Mouse (Mus musculus) embryonic facial prominence, embryonic 12.5 days (tissue): ENCODE data around the gene Gm32717. TPM values are rescaled to one million over a fixed set of nuclear protein-coding genes. Genes with fewer than 3 reads are reported as not detected.
"Not testable (repeated sequence)": the region's sequence is repeated elsewhere in the genome, so short reads cannot be mapped to it uniquely, and the experiment has no call there.

Experiments used
- ATAC-seq: fragments of 200-750 bp; cut with Nextera tagmentation; 2 replicates; pipeline ENCODE4 v1.8.0; 2017; ENCODE audit not compliant: insufficient number of reproducible peaks, insufficient read depth, low FRiP score, low TSS enrichment
- H3K27ac ChIP-seq: fragments of 300-500 bp; sonication (generic); 2 replicates; pipeline ENCODE4 v1.5.1; 2016; ENCODE audit warnings: mild to moderate bottlenecking
- H3K27me3 ChIP-seq: fragments of 300-500 bp; sonication (generic); 2 replicates; pipeline ENCODE4 v1.6.1; 2016; ENCODE audit warnings: mild to moderate bottlenecking, moderate library complexity
- H3K36me3 ChIP-seq: fragments of 300-500 bp; sonication (generic); 2 replicates; pipeline ENCODE4 v1.6.1; 2016; ENCODE audit warnings: mild to moderate bottlenecking
- H3K4me1 ChIP-seq: fragments of 300-500 bp; sonication (generic); 2 replicates; pipeline ENCODE4 v1.6.1; 2016
- H3K4me2 ChIP-seq: fragments of 300-500 bp; sonication (generic); replicated peaks from 2 replicates; pipeline ENCODE4 v1.6.1; 2016; ENCODE audit warnings: mild to moderate bottlenecking, moderate library complexity
- H3K4me3 ChIP-seq: fragments of 300-500 bp; sonication (generic); 2 replicates; pipeline ENCODE4 v1.5.1; 2016; ENCODE audit warnings: mild to moderate bottlenecking
- H3K9ac ChIP-seq: fragments of 300-500 bp; sonication (generic); 2 replicates; pipeline ENCODE4 v1.6.1; 2016; ENCODE audit warnings: mild to moderate bottlenecking, moderate library complexity
- H3K9me3 ChIP-seq: fragments of 300-500 bp; sonication (generic); 2 replicates; pipeline ENCODE4 v1.6.1; 2016; ENCODE audit warnings: mild to moderate bottlenecking, moderate library complexity
- WGBS: fragments of 180-500 bp; shearing (Covaris S2); methylation state at CpG from one replicate; pipeline ENCODE4 v1.1.7; 2016; 5-methylcytosine and 5-hydroxymethylcytosine counted together
- polyA plus RNA-seq: library from polyadenylated mRNA; unstranded; fragments of >200 nt; fragmentation: Nextera tagmentation; extraction: Ambion mirVana; gene quantifications from 2 replicates; pipeline ENCODE4 v1.2.1, GENCODE M21; 2016

Gm32717 gene
- 0.09 TPM in 1 of 2 replicates, not detected in the other for polyA plus RNA-seq

GRCm38 (mm10) chr10:118240680-118241079, at the start of gene Gm32717:
Gene Gm32717, minus strand, starts transcription at chr10:118240780.
- H3K4me3 ChIP-seq, H3K36me3 ChIP-seq, H3K27me3 ChIP-seq, H3K4me2 ChIP-seq, H3K4me1 ChIP-seq, H3K27ac ChIP-seq, H3K9me3 ChIP-seq, ATAC-seq, H3K9ac ChIP-seq: not testable (repeated sequence)
- no CpG with 5 or more reads among the region's 13 CpGs for WGBS

DNA sequence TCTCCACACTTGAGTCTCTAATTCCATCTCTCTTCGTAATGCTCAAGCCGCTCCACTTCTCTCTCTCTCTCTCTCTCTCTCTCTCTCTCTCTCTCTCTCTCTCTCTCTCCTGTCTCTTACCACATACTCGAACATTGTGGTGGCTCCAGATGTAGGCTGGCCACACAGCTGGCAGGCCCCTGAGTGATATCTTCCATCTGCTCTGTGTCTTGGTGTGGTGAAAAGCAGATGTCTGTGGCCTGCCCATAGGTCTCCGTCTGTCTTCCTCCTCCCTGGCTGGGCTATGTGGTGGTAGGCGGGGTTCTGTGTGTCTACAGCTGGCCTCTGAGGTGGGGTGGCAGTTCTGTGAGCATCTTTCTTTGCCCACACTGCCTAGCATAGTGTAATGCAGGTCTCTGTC, 42.4 kb upstream of the Gm32717 start:
- not testable (repeated sequence) for H3K36me3 ChIP-seq, H3K27me3 ChIP-seq, H3K4me3 ChIP-seq, H3K27ac ChIP-seq, H3K4me2 ChIP-seq, H3K9me3 ChIP-seq, H3K9ac ChIP-seq, H3K4me1 ChIP-seq
- ATAC-seq, result peak; percentile 35; the same call in 1 of the 2 replicates
- WGBS, result 86% methylated on average over 2 of the region's 5 CpGs

DNA sequence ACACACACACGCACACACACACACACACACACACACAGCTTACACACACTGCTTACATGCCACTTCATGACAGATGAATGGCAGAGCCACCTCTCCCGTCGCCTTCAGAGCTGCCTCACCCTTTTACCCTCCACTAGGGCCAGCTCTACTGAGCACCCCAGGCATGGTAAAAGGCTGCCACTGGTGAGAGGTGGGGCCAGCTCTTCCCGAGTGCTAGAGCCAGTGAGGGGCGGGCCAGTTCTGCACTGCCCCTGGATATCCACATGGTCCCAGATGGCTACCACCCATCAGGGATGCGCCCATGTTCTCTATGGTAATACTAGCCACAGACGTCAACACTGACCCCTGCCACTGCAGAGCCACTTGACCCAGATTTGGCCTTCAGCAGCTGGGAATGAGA, 42.0 kb upstream of the Gm32717 start:
- not testable (repeated sequence) for H3K9ac ChIP-seq, H3K9me3 ChIP-seq, H3K4me1 ChIP-seq, H3K4me2 ChIP-seq, H3K27ac ChIP-seq, H3K27me3 ChIP-seq, H3K4me3 ChIP-seq, H3K36me3 ChIP-seq
- 79% methylated on average over 7 of the region's 7 CpGs for WGBS
- ATAC-seq, result 0 out of 2 replicates have a peak, but pooled peaks have one; percentile 41

DNA sequence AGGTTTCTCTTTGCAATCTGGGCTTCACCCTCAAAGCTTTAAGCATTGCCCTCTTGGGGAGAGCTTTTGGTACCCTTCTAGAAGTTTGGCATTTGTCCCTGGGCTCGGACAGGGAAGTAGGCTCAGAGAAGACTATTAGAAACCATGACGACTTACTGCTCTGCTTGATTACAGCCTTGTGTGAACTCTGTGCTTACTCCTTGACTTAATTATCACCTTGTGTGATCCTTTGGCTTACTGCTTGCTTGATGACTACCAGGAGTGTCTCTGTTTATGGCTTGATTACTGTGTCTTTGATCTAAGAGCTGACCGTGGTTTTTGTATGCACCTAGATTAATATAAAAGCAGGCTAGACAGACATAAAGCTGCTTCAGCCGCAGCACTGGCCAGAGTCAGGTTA, 37.5 kb upstream of the Gm32717 start:
- H3K36me3 ChIP-seq, H3K27me3 ChIP-seq, ATAC-seq, H3K4me1 ChIP-seq, H3K4me2 ChIP-seq, H3K9ac ChIP-seq, H3K4me3 ChIP-seq, H3K9me3 ChIP-seq, H3K27ac ChIP-seq: not testable (repeated sequence)
- no CpG with 5 or more reads among the region's 4 CpGs for WGBS

DNA sequence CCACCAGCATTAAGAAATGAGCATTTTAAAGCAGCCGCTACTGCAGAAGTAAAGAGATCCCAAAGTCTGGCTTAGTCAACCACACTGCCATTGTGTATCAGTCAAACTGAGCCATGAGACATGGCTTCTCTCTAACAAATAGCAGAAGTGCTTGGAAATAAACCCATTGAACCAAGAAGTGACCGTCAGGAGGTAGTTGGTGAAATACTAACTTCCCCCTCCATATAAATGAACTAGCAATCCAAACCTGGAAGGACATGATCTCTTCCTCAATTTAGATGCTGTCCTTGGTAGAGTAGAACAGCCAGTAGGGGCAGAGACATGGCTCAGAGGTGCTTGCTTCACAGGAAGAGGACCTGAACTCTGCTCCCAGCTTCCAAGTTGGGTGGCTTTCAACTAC, 30.8 kb upstream of the Gm32717 start:
- H3K4me3 ChIP-seq, H3K36me3 ChIP-seq, ATAC-seq, H3K9ac ChIP-seq, H3K9me3 ChIP-seq, H3K4me1 ChIP-seq, H3K4me2 ChIP-seq, H3K27me3 ChIP-seq, H3K27ac ChIP-seq: not testable (repeated sequence)
- no CpG with 5 or more reads among the region's 2 CpGs for WGBS

- H3K9ac ChIP-seq, H3K36me3 ChIP-seq, H3K9me3 ChIP-seq, ATAC-seq, H3K4me2 ChIP-seq, H3K4me3 ChIP-seq, H3K4me1 ChIP-seq, H3K27ac ChIP-seq, H3K27me3 ChIP-seq: not testable (repeated sequence)
- 63% methylated on average over 2 of the region's 8 CpGs for WGBS
These were observed 28.2 kb upstream of the Gm32717 start for GRCm38 (mm10) chr10:118268812-118269211.

DNA sequence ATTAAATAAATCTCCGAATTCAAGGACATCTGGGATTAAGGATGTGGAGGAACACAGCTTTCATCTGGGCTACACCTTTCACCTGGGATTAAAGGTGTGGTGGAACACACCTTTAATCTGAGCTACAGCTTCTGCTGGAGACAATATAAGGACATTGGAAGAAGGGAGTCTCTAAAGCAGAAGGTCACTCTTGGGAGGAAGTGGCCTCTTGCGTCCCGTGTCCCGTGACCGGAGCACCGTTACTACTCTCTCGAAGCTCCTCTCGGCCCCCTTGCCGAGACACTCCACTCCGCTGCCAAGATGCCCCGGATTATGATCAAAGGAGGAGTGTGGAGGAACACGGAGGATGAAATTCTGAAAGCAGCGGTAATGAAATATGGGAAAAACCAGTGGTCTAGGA, 17.8 kb upstream of the Gm32717 start, which contains the start of gene Gm32802:
Gene Gm32802, plus strand, starts transcription at position 301 of the 400 bp plus-strand sequence.
- not testable (repeated sequence) for H3K27me3 ChIP-seq, H3K27ac ChIP-seq, H3K4me3 ChIP-seq, H3K9ac ChIP-seq, H3K9me3 ChIP-seq, ATAC-seq, H3K4me2 ChIP-seq, H3K4me1 ChIP-seq, H3K36me3 ChIP-seq
- WGBS, result no CpG with 5 or more reads among the region's 13 CpGs

DNA sequence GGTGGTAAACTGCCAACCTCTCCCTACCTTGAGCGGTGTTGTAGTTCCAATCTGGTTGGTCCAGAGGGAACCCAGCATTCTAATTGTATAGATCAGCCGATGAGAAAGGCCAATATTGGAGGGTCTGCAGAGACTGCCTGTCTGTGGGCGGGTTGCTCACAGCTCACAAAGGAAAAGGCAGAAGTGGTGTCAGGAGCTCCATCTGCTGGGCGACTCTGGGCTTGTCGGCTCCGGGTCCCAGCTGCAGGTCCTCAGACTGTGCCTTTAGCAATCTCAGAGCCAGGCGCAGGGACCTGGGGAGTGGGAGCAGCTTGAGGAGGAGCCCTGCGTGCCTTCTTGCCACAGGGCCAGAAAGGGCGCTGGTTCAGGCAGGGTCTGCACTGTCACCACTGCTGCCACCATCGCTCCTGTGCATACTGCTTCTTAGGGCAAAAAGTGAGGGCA, 10.3 kb upstream of the Gm32717 start:
- 0 out of 2 replicates have a peak, but pooled peaks have one; percentile 67 for ATAC-seq
- Histone ChIP-seq H3K4me1 (no peaks in the 10 kb centered on the region), H3K9ac (no peak overlapping the region), H3K4me3 (no peak overlapping the region), H3K4me2 (no peak overlapping the region), H3K36me3 (no peaks in the 10 kb centered on the region), H3K9me3 (no peaks in the 10 kb centered on the region), H3K27me3 (no peaks in the 10 kb centered on the region), H3K27ac (no peak overlapping the region)
- WGBS, result 46% methylated on average over 10 of the region's 10 CpGs

DNA sequence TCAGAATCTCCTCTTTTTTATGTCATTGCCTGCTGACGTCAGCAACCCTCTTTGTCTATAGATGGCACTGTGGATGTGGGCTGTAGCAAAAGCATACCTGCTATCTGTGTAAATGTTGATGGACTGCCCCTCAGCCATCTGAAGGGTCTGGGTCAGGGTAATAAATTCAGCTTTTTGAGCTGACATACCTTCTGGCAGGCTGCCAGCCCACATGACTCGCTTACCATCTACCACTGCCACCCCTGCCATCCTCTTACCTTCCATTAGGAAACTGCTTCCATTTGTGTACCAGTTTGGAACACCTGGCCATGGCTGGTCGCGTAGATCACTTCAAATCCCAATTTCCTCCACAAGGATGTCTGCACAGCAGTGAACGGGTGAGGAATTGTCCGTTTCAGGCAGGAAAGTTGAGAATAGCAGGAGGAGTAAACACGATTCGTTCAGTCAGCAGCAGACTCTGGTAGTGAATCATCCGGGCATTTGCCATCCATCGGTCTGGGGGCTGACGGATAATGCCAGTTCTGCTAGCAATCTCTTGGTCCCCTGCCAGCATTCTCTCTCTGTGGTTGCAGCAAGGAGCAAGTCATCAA, 8.5 kb upstream of the Gm32717 start:
- ATAC-seq, H3K27ac ChIP-seq, H3K9ac ChIP-seq, H3K4me1 ChIP-seq, H3K9me3 ChIP-seq, H3K4me2 ChIP-seq, H3K36me3 ChIP-seq, H3K4me3 ChIP-seq, H3K27me3 ChIP-seq: not testable (repeated sequence)
- WGBS, result 89% methylated on average over 11 of the region's 11 CpGs

DNA sequence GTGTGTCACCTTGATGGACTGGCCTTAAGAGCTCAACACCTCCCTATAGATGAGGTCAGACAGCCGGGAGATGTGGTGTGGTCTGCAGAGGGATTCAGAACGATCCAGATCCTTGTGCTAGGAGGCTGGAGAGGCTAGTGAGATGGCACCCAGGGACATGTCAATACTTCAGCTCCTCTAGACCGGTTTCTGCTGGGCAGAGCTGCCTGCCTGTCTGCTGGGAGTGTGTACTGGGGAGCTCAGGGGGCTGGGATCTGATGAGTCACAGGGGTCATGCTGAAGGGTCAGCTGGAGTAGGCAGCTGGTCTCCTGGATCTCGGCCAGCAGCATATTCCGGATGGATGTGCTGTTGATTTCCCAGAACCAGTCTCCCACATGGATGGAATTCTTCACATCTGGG, 8.0 kb downstream of the Gm32717 start:
- not testable (repeated sequence) for H3K27me3 ChIP-seq, H3K27ac ChIP-seq, H3K4me1 ChIP-seq, H3K9me3 ChIP-seq, H3K9ac ChIP-seq, ATAC-seq, H3K4me2 ChIP-seq, H3K4me3 ChIP-seq, H3K36me3 ChIP-seq
- no CpG with 5 or more reads among the region's 5 CpGs for WGBS

DNA sequence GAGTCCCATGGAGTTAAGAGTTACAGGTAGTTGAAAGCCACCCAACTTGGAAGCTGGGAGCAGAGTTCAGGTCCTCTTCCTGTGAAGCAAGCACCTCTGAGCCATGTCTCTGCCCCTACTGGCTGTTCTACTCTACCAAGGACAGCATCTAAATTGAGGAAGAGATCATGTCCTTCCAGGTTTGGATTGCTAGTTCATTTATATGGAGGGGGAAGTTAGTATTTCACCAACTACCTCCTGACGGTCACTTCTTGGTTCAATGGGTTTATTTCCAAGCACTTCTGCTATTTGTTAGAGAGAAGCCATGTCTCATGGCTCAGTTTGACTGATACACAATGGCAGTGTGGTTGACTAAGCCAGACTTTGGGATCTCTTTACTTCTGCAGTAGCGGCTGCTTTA, 13.0 kb downstream of the Gm32717 start:
- ATAC-seq, H3K9me3 ChIP-seq, H3K9ac ChIP-seq, H3K27ac ChIP-seq, H3K27me3 ChIP-seq, H3K4me3 ChIP-seq, H3K4me1 ChIP-seq, H3K36me3 ChIP-seq, H3K4me2 ChIP-seq: not testable (repeated sequence)
- 100% methylated on average over 1 of the region's 2 CpGs for WGBS

DNA sequence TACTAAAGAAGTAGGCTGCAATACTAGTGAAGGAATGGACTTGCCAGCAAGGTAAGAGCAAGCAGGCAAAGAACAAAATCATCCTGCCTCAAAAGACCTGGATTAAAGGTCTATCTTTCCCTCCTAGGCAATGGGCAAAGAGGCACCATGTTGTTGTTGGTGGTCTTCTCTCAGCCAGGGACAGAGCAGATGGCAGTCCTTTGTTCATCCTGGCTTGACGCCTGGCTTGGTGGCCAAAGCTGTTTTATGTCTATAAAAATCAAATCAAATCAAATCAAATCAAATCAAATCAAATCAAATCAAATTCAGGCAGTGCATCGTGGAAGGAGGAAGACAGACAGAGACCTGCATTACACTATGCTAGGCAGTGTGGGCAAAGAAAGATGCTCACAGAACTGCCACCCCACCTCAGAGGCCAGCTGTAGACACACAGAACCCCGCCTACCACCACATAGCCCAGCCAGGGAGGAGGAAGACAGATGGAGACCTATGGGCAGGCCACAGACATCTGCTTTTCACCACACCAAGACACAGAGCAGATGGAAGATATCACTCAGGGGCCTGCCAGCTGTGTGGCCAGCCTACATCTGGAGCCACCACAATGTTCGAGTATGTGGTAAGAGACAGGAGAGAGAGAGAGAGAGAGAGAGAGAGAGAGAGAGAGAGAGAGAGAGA, 24.7 kb downstream of the Gm32717 start:
- not testable (repeated sequence) for H3K4me2 ChIP-seq, H3K4me1 ChIP-seq, H3K9me3 ChIP-seq, H3K27ac ChIP-seq, ATAC-seq, H3K36me3 ChIP-seq, H3K9ac ChIP-seq, H3K27me3 ChIP-seq, H3K4me3 ChIP-seq
- WGBS, result 89% methylated on average over 2 of the region's 4 CpGs
